Mouse (Mus musculus): ENCODE results near the gene Mrnip. TPM values are rescaled to one million over a fixed set of nuclear protein-coding genes. Genes with fewer than 3 reads are reported as not detected.

Gene Mrnip
- 2.0 TPM for polyA plus RNA-seq (2014; fragmentation: Illumina TruSeq; extraction: RNeasy Lipid Tissue Mini Kit (QIAGEN cat#74804); ENCODE audit: low read depth, low replicate concordance)

DNA sequence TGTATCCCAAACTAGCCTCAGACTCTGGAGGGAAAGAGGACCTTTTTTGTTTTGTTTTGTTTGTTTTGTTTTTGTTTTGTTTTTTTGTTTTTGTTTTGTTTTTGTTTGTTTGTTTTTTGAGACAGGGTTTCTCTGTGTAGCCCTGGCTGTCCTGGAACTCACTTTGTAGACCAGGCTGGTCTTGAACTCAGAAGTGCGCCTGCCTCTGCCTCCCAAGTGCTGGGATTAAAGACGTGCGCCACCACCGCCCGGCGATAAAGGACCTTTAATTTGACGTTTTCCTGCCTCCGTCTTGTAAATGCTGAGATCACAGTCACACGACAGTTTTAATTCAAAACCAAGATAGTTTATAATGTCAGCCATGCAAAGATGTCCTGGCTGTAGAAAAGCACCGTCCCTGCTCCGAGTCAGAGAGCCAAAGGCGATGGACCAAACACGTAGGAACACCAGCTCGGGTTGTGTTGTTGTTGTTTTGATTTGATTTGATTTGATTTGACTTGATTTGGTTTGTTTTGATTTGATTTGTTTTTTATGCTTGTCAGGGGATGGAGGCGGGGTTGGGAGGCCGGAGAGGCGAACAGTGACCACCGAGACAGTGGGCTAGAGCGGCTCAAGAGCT, at the start of gene Mrnip:
Gene Mrnip, plus strand, starts transcription at position 334 of the 619 bp plus-strand sequence.

DNA sequence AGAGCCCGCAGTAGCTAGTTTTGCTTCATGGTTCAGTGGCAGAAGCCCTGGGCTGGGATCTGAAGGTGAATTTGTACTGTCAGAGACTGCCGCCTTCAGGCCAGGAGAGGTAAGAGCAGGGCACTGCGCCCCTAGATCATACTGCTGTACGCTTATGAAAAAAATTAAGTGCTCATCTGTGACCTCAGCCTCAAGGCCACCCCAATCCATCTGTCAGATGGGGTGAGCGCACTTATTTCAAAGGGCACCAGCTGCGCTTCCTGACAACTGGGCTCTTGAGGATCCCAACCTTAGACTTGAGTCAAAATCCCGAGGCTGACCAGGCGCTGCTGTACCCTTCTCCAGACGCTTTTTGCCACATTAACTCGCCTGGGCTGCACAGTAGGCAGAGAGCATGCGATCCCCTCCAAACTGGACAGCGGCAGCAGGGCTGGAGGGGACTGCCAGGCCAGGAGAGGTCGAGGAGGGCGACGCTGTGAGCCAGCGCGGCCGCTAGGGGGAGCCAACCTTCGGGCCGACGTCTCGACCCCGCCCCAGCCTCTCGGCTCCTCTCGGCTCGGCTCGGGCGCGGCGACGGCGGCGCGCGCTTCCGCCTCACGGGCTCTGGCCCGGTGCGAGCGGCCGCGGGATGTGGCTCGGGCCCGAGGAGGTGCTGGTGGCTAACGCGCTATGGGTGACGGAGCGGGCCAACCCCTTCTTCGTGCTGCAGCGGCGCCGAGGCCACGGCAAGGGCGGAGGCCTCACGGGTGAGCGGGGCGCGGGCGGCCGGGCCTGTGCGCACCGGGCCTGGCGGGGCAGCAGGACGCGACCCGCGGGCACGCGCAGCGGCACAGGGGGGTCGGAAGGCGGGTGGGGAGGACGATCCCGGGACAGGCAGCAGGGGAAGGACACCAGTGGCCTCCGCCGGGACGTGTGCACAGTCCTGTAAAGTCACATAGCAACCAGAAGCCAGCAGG, 43.2 kb upstream of the Mrnip start, which contains the start of gene Tbc1d9b:
Gene Tbc1d9b, plus strand, starts transcription at position 586 of the 956 bp plus-strand sequence.

DNA sequence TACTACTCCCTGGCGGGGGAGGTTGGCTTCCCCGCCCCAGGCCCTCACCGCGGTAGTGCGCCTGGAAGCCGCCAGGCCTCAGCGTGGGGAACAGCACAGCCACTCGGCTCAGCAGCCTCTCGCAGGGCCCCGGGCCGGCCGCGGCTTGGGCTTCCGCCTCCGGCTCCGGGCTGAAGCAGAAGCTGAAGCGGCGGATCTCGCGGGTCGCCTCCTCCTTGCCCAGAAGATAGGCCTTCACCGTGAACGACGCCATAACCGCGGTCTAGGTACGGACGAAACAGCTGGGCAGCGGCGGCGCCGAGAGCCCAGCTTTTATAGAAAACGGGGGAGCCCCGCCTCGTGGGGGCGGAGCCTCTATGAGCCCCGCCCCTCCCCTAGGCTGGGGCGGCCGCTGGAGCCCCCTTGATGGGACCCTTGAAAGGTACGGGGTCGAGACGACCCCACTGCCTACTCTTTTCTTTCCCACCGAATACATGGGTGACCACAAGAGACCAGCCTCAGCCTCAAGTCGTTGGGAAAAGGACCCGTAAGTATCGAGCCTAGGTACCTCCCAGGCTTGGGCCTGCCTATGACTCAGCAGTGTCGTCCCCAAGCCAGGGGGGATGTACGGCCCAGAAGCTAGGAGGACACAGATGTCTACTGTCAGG, 36.4 kb downstream of the Mrnip start, which contains the start of the genes Sqstm1 and Mgat4b:
Gene Sqstm1, minus strand, starts transcription at position 323 of the 647 bp plus-strand sequence.
Gene Mgat4b, plus strand, starts transcription at position 386 of the 647 bp plus-strand sequence.

DNA sequence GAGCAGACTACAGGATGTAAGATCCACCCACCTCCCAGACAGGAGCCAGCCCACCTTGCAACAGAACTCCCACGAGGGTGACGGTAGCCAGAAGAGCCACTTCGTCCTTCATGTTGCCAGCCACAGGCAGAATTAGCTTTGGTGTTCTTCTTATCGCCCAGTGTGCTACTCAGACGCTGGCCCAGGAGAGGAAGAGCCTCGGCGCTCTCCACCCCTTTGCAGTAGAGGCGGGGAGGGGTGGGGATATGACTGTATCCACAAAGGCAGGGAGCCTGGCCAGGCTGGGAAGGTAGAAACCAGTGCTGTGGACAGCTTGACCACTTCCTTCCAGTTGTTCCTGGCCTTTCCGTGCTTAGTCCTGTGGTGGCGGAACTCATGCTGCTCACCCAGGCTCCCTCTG, 64.1 kb downstream of the Mrnip start, which contains the start of gene Ltc4s:
Gene Ltc4s, minus strand, starts transcription at position 293 of the 400 bp plus-strand sequence.

Other genes with a start within 250 kb of the Mrnip start
- 48.6 TPM for gene Rnf130, start 149.1 kb upstream of the Mrnip start, polyA plus RNA-seq (2014; fragmentation: Illumina TruSeq; extraction: RNeasy Lipid Tissue Mini Kit (QIAGEN cat#74804); ENCODE audit: low read depth, low replicate concordance)
- gene Tbc1d9b, start 43.0 kb upstream of the Mrnip start, polyA plus RNA-seq (2014; fragmentation: Illumina TruSeq; extraction: RNeasy Lipid Tissue Mini Kit (QIAGEN cat#74804); ENCODE audit: low read depth, low replicate concordance): 36.0 TPM
- 462 TPM for gene Sqstm1, start 36.4 kb downstream of the Mrnip start, polyA plus RNA-seq (2014; fragmentation: Illumina TruSeq; extraction: RNeasy Lipid Tissue Mini Kit (QIAGEN cat#74804); ENCODE audit: low read depth, low replicate concordance)
- gene Mgat4b, start 36.4 kb downstream of the Mrnip start, polyA plus RNA-seq (2014; fragmentation: Illumina TruSeq; extraction: RNeasy Lipid Tissue Mini Kit (QIAGEN cat#74804); ENCODE audit: low read depth, low replicate concordance): 57.3 TPM
- gene Ltc4s, start 64.2 kb downstream of the Mrnip start, polyA plus RNA-seq (2014; fragmentation: Illumina TruSeq; extraction: RNeasy Lipid Tissue Mini Kit (QIAGEN cat#74804); ENCODE audit: low read depth, low replicate concordance): 4.1 TPM
- 8.0 TPM for gene Maml1, start 117.9 kb downstream of the Mrnip start, polyA plus RNA-seq (2014; fragmentation: Illumina TruSeq; extraction: RNeasy Lipid Tissue Mini Kit (QIAGEN cat#74804); ENCODE audit: low read depth, low replicate concordance)
- 193 TPM for gene Canx, start 151.2 kb downstream of the Mrnip start, polyA plus RNA-seq (2014; fragmentation: Illumina TruSeq; extraction: RNeasy Lipid Tissue Mini Kit (QIAGEN cat#74804); ENCODE audit: low read depth, low replicate concordance)
- not detected for gene Cby3, start 180.0 kb downstream of the Mrnip start, polyA plus RNA-seq (2014; fragmentation: Illumina TruSeq; extraction: RNeasy Lipid Tissue Mini Kit (QIAGEN cat#74804); ENCODE audit: low read depth, low replicate concordance)
- 247 TPM for gene Hnrnph1, start 202.5 kb downstream of the Mrnip start, polyA plus RNA-seq (2014; fragmentation: Illumina TruSeq; extraction: RNeasy Lipid Tissue Mini Kit (QIAGEN cat#74804); ENCODE audit: low read depth, low replicate concordance)

Measured in heart, adult 10 weeks (tissue).